Mouse (Mus musculus) kidney, postnatal 10 days (tissue): Measurements from ENCODE around the gene Vmn1r214.

ENCODE experiments used
- DNase-seq: peaks from one replicate; pipeline ENCODE4 v3.0.0; 2021; ENCODE audit warnings: mixed read lengths

Vmn1r214 gene

DNA sequence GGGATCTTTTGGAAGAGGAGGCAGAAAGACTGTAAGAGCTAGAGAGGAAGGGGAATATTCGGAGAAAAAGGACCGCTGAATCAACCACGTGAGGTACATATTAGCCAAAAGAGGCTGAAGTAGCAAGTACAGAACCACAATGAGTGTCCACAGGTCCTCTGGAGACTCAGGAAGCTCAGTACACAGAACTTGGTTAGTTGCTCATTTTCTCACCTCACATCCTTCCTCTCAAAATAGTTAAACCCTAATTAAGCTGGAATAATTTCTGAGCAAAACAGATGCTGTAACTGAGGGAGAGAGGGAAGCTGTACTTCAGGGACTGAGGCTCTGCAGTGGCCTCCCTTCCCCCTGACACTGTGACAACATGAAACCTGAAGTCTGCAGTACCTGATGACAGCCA, at the start of gene Vmn1r214:
Gene Vmn1r214, plus strand, starts transcription at position 301 of the 400 bp plus-strand sequence.
- no peak for DNase-seq

DNA sequence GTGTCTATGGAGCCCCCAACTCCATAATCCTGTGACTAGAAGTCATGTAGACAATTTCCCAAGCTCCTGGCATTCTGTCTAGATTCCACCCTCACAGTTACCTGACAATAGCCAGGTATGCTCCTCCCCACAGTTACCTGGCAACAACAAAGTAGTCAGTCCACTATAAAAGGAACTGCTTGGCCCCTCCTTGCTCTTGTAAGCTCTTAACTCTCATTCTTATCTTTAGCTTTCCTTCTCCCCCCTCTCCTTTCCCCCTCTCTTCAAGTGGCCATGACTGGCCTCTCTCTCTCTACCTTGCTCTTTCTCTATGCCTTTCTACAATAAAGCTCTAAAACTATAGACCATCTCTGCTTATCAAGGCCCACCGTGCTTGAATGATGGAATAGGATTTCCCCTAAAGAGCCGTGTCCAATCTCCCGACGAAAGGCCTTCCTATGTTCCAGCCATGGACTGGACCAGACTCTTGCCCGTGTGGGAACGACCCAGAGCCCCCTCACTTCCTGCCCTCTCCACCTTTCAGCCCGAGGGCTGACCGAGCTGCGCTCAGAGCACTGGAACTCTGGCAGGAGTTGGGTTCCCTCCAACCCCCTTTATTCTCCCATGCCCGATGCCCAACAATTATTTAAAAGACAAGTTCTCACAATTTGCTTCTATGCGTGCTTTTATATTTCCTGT, 39.9 kb upstream of the Vmn1r214 start:
- DNase-seq, result no peak

DNA sequence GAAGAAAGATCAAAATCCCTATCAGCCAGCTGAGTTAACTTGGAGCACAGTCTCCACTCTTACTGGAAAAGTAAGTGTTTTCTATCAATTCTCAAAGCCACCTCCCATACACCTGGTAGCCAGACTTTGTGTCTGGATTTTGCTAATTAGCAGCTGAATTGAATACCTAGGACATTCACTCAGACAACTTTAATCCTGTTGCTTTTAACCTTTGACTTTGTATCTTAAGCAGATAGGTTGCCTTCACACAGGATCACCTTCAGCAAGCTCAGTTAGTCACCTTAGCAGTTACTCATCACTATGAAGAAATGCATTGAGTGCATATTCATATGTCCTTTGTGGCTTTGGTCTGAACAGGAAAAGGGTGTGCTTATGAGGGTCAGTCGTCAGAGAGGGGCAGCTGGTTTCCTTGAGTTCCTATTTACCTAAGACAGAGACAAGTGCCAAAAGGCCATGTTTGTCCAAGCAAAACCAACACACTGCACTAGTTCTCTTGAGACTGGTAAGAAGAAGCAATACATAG, 38.0 kb upstream of the Vmn1r214 start:
- no peak for DNase-seq

DNA sequence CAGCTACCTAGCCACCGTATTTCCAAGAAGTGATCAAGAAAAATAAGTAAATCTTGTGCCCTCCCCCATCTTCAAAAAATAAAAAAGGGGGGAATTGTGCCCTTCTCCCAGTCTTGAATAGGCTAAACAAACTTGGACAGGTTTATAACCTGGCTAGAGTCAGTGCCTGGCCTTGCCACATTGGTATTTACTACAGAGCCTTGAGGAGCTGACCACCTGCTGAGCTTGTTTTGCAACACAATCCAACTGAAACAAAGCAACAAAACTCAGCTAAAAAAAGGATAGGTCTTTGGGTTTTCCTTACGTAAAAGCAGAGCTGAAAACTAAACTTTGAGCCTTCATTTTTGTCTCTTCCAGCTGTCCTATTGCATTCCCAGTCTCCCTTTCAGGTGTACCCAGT, 37.5 kb upstream of the Vmn1r214 start:
- DNase-seq, result no peak

DNA sequence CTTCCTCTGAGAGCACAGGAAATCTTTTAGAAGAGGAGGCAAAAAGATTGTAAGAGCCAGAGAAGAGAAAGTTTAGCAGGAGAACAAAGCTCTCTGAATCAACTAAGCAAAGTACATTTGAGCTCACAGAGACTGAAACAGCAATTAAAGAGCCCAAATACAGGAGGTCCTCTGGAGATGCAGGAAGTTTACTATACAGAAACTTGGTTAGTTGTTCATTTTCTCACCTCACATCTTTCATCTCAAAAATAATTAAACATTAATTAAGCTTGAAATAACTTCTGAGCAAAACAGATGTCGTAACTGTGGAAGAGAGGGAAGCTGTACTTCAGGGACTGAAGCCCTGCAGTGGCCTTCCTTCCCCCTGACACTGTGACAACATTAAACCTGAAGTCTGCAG, 22.9 kb upstream of the Vmn1r214 start, which contains the start of gene Vmn1r213:
Gene Vmn1r213, plus strand, starts transcription at position 301 of the 400 bp plus-strand sequence.
- no peak for DNase-seq

DNA sequence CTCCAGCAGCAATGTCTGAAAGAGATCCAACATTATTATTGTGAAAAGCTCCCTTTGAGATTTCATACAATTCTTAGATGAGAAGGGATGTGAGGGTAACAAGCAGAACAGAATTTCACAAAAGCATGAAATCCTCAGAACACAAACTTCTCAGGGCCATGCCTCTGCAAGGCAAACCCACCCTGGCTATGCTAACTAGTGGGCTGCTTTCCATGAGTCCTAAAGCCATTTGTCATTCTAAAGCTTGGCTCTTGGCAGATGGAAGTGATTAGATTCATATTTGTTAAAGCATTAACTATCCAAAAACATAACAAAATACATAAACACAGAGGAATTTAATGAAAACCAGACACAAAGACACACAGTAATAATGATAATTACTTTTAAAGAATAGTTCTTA, 12.1 kb upstream of the Vmn1r214 start:
- DNase-seq, result no peak

DNA sequence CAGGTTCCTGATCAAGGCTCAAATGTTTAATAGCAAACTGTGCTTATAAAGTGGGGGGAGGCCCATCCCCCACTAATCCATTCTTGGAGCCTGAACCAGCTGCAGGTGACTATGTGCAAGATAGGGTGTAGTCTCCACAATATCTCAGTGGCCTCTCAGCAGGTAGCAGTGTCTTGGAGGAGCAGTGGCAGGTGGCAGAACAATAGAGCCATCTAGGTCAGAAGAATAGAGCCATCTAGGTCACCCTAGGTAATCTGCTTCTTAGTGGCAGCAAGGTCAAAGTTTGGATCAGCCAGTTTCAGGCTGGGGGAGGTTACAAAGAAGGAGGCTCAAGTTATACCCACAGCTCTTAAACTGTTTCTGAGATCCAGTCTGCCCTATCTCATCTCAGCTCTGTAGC, 5.4 kb upstream of the Vmn1r214 start:
- DNase-seq, result no peak

DNA sequence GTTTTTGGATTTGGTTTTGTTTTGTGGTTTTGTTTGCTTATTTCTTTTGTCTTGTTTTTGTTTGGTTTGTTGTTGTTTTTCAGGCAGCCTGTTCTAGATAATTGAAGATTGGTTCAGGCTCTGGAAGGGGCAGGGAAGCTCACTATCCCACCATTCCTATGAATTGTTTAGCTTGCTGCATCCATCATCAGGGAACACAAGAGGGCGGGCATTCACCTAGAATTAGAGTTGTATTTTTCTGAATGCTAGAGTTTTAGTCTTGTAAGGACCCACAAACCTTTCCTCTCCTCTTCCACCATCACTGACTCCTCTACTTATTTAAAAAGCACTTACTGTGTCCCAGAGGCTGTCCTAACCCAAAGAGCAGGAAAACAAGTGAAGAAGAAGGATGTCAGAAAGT, 27.6 kb downstream of the Vmn1r214 start:
- DNase-seq, result no peak

DNA sequence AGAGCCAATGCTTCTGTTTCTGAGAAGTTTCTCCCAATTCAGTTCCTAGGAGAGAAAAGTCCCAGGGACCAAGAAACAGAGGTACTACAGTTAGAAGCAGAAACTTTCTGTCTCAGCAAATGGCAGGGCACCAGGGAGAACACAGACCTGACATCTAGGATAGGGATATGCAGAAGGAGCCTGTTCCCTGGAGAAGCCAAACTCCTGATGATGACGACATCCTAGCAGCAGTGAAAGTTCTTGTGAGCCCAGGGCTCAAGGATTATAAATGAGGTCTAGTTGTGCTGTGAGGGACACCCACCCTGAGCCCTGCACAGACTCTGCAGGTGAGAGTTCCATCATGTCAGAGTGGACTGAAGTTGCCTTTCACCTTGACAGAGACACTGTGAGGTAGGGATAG, 37.5 kb downstream of the Vmn1r214 start, which contains the start of gene Vmn1r215:
Gene Vmn1r215, plus strand, starts transcription at position 301 of the 400 bp plus-strand sequence.
- DNase-seq, result no peak

DNA sequence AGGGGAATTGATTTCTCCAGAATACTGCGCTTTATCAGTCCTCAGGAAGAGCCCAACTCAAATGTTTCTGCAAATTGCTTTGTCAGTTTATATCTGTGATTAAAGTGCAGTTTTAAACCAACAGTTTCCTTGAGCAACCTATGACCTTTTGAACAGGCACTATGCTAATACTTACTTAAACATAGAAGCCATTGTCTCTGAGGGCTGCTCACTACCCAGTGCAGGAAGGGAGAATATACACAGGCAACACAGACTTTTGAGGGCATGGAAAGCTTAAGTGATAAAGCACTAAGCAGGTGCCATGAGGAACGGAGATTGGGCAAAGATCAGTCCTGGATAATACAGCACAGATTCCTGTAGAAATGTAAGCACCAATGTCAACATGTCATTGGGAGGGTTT, 39.1 kb downstream of the Vmn1r214 start:
- no peak for DNase-seq
